Mouse (Mus musculus): ENCODE data around the gene Hnrnph1.
A peak's percentile ranks its signal among the peaks of the same experiment; 100 is the strongest.

Hnrnph1 gene

DNA sequence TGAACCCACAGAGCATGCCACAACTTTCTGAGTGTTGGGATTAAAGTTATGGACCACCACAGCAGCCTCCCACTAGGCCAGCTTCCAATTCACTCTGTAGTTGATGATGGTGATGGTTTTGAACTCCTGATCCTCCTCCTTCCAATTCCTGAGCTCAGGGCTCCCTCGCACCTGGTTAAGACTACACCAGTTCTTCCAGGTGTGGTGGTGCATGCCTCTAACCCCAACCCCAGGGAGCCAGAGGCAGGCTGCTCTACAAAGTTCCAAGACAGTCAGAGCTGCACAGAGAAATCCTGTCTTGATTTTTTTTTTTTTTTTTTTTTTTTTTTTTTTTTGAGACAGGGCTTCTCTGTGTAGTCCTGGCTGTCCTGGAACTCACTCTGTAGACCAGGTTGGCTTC is 3.2 kb upstream of the Hnrnph1 start:
- DNase-seq = no peak

DNA sequence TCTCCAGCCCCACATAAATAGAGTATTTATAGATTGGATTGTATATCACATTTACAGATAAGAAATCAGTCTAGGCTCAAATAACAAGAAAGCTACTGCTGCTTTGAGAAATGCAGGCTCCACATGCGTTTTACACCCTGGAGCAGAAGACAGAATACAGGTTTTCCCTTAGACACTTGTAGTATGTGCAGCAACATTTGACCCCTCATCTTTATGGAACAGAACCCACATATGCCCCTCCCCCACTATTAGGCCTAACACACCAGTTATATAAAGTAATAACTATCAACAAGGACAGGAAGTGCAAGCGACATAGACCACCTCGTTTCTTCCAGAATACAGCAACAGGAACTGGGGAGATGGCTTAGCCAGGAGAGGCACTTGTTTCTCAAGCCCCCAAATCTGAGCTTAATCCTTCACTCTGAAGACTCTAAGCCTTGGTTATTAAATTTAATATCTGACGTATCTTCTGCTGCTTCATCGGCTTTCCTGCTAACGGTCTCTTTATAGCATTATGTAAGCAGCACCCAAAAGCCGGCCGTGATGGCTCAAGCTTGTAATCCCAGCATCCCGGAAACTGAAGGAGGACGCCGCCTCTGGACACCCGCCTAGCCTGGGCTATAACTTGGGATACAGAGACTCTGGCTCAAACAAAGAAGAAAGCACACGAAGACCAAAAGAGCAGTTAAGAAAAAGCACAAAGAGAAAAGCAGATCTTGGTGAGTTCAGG is 2.3 kb upstream of the Hnrnph1 start:
- no peak for DNase-seq

- no peak for DNase-seq
Observed at GRCm38 (mm10) chr11:50375421-50375820, 1.4 kb upstream of the Hnrnph1 start.

DNA sequence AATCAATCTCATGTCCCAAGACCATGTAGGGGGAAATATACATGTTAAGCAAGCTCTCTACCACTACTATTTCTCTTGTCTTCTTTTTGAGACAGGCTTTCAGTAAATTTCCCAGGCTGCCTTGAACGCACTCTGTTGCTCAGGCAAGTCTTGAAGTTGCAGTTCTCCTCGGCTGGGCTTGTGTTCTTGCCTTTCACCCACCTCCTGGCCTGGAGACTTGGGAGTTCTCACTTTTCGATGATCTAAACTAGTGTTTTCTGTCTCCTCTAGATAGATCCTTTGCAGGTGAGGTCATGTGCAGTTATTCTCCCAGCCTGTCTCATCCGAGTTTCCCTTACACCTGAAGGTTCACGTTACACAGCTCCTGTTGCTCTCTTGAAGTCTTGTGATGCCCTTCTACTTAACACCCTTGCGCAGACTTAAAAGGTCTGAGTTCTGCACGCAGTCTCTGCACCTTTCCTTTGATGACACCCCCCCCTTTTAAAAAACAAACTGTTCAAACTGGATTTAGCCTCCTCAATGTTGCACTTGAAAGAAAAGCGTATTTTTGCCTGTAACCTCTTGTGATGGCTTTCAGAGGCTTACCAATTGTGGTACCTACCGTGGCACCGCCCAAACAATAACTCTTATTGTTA is 517 bp upstream of the Hnrnph1 start:
- DNase-seq = no peak

- peak; percentile 83 for DNase-seq
Observed at GRCm38 (mm10) chr11:50377892-50378684, 1.3 kb downstream of the Hnrnph1 start.

GRCm38 (mm10) chr11:50379023-50379752 is 2.4 kb downstream of the Hnrnph1 start:
- no peak for DNase-seq

DNA sequence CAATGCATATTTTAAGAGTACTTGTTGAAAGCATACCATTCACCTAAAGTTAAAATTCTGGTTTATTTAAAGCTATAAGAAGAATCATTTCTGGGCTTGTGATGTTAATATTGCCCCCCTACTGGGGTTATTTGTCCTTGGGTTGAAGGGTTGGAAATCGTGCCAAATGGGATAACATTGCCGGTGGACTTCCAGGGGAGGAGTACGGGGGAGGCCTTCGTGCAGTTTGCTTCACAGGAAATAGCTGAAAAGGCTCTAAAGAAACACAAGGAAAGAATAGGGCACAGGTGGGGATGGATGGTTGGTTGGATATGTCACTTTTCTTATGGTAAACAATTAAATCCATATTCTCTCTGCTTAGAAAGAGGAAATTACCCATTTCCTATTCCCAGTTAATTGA is 4.5 kb downstream of the Hnrnph1 start:
- no peak for DNase-seq

DNA sequence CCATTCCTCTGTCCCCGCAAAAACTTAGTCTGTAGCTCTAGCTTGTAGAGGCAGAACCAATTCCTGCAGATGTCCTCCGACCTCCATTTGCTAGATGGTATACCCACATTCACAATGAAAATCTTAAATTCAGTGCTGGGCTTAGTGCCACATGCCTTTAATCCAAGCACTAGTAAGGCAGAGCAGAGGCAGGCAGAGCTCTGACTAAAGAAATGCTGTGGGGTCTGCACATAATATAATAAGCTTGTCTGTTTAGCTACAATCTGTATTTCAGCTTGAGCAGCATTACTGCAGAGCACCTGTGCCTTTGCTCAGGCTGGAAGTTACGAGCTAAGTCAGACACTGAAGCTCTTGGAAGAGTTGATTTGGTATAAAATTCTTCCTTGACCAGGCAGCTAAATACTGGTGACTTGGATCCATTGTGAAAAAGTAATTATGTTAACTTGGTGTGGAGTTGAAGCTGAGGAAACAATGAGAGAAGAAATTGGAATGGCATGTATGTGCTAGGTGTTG is 10.4 kb downstream of the Hnrnph1 start:
- DNase-seq = no peak

DNA sequence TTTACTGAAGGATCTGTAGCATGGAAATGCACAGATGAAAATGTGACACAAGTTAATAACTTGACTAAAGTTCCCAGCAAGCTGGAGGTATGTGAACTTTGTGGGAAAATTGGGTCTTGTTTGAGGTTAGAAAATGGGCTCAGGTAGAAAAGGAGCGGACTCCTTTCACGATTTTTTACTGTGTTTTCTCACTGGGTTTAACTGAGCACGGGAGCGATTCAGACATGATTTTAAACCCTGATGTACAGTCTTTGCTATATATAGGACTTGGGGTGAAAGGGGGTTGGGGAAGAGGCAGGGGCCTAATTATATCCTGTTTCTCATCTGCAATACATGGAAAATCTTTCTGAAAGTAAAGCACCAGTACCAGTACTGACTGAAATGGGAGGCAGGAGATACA is 10.9 kb downstream of the Hnrnph1 start:
- no peak for DNase-seq

GRCm38 (mm10) chr11:50388217-50388929 is 11.6 kb downstream of the Hnrnph1 start:
- no peak for DNase-seq

GRCm38 (mm10) chr11:50389011-50389410 is 12.2 kb downstream of the Hnrnph1 start:
- DNase-seq = no peak

DNA sequence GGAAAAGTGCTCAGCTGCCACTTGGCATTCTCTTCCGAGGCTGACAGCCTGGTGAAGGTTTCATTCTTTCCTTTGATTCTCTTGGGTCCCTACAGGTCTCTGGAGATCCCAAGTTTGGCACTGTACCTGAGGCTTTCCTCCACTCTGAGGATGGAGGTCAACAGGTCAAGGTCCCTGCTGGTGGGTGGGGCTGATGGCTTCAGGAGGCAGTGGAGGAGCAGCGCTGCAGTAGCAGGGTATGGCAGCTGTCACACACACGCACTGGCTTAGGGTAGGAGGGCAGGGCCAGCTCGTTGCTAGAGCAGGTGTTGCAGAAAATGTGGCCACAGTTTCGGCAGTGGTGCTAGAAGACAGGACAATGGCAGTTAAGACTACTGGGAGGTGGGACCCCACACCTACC is 12.8 kb downstream of the Hnrnph1 start:
- DNase-seq = no peak

- DNase-seq = no peak
Observed at GRCm38 (mm10) chr11:50391272-50391960, 14.6 kb downstream of the Hnrnph1 start.

GRCm38 (mm10) chr11:50393306-50393705 is 16.5 kb downstream of the Hnrnph1 start:
- DNase-seq = no peak

DNA sequence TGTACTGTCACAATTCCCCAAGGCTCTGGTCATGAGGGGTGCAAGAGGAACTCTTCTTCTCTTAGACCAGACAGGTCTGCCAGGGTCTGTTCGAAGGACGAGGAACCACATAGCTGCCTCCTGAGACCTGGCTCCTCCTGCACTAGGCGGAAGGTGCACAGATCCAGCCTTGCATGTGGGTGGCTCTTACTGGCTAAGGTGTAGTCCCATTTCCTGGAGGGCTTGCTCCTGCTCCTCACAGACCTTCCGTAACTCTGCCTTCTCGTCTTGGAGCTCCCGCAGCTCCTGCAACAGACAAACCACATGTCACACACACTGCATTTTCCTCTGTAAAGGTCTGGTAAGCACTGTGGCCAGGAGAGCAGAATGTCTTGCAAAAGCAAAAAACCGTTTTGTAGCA is 17.9 kb downstream of the Hnrnph1 start:
- DNase-seq = no peak

DNA sequence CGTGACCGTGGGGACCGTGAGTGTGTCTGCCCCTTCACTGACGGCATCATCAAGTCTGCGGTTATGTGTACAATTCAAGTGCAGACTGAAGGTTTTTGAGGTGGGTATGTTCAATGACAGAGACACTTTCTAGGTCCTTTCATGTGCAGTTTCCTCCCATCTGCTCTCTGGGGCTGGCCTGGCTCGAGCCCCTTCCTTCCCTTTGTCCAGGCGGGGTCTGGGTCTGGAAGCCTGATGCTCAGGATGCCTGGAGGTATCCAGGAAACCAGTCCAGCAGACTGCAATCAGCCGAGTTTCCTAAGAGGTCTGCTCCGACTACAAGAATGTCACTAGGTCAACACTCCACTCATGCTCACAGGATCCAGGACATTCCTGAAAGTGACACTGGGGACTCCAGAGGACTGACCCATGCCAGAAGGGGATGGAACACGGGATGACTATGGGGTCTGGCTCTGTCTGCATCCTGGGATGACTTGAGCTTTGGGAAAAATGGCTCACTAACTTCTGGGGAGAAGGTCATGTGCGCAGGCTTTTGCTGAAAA is 20.0 kb downstream of the Hnrnph1 start:
- no peak for DNase-seq

GRCm38 (mm10) chr11:50397316-50397715 is 20.5 kb downstream of the Hnrnph1 start:
- DNase-seq = no peak

DNA sequence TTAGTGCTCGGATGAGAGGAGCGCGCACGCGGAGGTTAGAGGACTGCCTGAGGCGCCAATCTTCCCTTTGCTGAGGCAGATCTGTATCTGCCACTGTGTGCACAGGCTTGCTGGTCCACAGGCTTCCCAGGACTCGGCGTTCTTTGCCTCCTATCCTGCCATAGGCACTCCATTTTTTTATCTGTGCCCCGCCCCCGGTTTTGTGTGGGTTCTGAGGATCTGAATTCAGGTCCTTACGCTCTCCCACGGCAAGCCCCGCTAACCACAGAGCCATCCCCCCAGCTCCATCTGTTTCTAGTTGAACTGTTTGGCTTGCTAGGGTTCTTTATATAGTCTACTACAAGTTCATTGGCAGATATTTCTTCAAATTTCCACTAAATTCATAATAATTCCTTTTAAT is 22.0 kb downstream of the Hnrnph1 start:
- DNase-seq = no peak

- DNase-seq = no peak
Observed at GRCm38 (mm10) chr11:50402481-50402880, 25.7 kb downstream of the Hnrnph1 start.

DNA sequence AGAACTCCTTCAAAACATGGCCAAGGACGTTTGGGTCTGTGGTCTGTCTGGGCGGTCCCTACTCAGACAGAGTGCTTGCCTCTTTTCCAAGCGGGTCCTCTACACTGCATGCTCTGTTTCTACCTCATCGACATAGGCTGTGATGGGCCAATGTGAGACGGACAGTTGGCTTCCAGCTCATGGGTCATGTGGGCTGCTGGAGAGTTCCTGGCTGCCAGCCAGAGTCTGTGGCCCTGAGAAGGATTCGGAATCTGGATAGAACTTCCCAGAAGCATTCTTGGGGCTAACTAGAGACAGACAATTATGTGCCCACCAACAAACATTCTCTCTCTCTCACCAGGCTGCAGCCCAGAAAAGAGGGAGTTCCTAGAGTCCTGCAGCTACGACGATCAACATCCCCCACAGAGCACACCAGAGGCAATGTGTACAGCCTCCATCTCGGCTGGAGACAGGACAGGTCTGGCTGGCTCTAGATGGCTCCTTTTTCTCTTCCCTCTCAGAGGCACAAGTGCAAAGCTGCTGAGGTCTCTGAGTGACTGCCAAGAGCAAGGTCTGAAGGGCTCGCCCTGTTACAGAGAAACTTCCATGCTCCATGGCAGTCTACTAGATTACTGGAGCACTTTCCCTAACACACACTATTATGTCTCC is 26.7 kb downstream of the Hnrnph1 start:
- peak; percentile 40 for DNase-seq

GRCm38 (mm10) chr11:50407235-50407634 is 30.4 kb downstream of the Hnrnph1 start:
- no peak for DNase-seq

Data from cerebellum, adult 9-11 months (tissue).